Mouse (Mus musculus): ENCODE measurements around the gene Bbx. TPM values are rescaled to one million over a fixed set of nuclear protein-coding genes. Genes with fewer than 3 reads are reported as not detected.

Bbx gene
- polyA plus RNA-seq, 1 experiment: 0.89 TPM

- H3K9me3 ChIP-seq: peaks cover 11% of the 10 kb centered on the region
- H3K27me3 ChIP-seq (replicated peaks): peaks cover 1% of the 10 kb centered on the region
- no peak overlapping the region for H3K4me3 ChIP-seq (replicated peaks)
- H3K36me3 ChIP-seq (replicated peaks; ENCODE audit: low read length): no peaks in the 10 kb centered on the region
- no peak for TF ChIP-seq GATA1 (IDR thresholded peaks at IDR 0.05; ENCODE audit: borderline replicate concordance, low read length)
- TF ChIP-seq FLI1 (IDR thresholded peaks at IDR 0.05; ENCODE audit: low read length): no peak
- peaks cover 9% of the 10 kb centered on the region; the same call in 1 of the 2 replicates for H3K4me1 ChIP-seq
Measured at GRCm38 (mm10) chr16:50158546-50158945, 273.6 kb downstream of the Bbx start.

GRCm38 (mm10) chr16:50149606-50150005 lies 282.6 kb downstream of the Bbx start:
- no peak overlapping the region for H3K4me3 ChIP-seq (replicated peaks)
- H3K4me1 ChIP-seq: no peaks in the 10 kb centered on the region
- no peak for TF ChIP-seq FLI1 (IDR thresholded peaks at IDR 0.05; ENCODE audit: low read length)
- no peak for TF ChIP-seq GATA1 (IDR thresholded peaks at IDR 0.05; ENCODE audit: borderline replicate concordance, low read length)

GRCm38 (mm10) chr16:50147900-50148299 lies 284.3 kb downstream of the Bbx start:
- Histone ChIP-seq H3K9me3 (peaks cover 30% of the 10 kb centered on the region), H3K4me1 (no peaks in the 10 kb centered on the region), H3K27me3 (replicated peaks) (no peaks in the 10 kb centered on the region), H3K36me3 (replicated peaks; ENCODE audit: low read length) (no peaks in the 10 kb centered on the region), H3K4me3 (replicated peaks) (no peak overlapping the region)
- TF ChIP-seq GATA1 (IDR thresholded peaks at IDR 0.05; ENCODE audit: borderline replicate concordance, low read length) (no peak), FLI1 (IDR thresholded peaks at IDR 0.05; ENCODE audit: low read length) (no peak)

More at GRCm38 (mm10) chr16:50149606-50150005, 282.6 kb downstream of the Bbx start:
- H3K9me3 ChIP-seq: peaks cover 21% of the 10 kb centered on the region
- H3K36me3 ChIP-seq (replicated peaks; ENCODE audit: low read length): no peaks in the 10 kb centered on the region
- H3K27me3 ChIP-seq (replicated peaks): no peaks in the 10 kb centered on the region

Other genes starting within 250 kb of the Bbx start
- not detected in 2 replicates for gene Ccdc54, start 158.8 kb upstream of the Bbx start, polyA plus RNA-seq (2012; ENCODE audit: insufficient read depth, low replicate concordance)